Mouse (Mus musculus): ENCODE data around the gene Smc3.

DNA sequence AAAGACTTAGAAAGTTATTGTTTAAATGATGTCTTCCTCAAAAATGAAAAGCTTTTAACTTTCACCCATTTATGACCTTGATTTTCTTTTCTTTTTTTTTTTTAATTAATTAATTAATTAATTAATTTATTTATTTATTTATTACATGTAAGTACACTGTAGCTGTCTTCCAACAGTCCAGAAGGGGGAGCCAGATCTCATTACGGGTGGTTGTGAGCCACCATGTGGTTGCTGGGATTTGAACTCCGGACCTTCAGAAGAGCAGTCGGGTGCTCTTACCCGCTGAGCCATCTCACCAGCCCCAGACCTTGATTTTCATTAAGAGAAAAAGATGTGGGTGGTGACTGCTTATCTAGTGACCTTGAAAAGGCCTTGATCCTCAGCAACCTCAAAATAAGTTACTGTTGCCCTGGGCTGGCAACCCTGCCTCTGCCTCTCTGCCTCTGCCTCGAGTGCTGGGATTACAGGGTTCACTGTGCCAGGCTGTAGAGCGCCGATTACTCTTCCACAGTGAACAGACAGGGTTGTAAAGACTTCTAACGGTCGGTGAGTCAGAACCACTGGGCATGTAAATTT lies 43.9 kb downstream of the Smc3 start:
- no peak for TF ChIP-seq POLR2A (IDR thresholded peaks at IDR 0.05; ENCODE audit: borderline replicate concordance, insufficient read depth, low read length)
- TF ChIP-seq CTCF (IDR thresholded peaks at IDR 0.05; ENCODE audit: borderline replicate concordance, insufficient read depth, low read depth, low read length) = no peak

Measured in cerebellum, adult 2 months (tissue).